Mouse (Mus musculus): ENCODE data around the gene Birc5.

DNA sequence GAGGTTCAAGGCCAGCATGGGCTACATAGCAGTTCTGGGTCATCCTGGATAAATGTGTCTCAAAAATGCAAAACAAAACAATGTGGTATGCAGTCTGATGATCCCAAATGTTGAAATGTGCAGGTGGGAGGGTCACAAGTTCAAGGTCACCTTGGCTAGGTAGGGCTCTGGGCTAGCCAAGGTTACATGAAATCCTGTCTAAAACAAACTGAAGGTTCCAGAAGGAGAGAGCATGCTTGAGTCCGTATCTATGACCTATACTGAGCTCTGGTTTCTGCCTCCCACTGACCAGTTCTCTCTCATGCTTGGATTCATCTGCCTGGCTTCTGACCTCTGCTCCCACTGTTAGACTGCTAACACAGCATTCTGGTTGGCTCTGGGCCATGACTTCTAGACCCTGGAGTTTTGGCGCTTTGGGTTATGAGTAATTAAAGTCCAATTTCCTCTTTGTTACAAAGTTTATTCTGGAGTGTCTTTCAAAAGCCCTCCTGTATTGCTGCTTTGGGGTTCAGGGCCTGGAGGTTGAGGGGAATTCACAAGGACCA, 19.3 kb upstream of the Birc5 start:
- TF ChIP-seq CTCF (IDR thresholded peaks at IDR 0.05; ENCODE audit: low read depth) (no peak), EP300 (optimal IDR thresholded peaks at IDR 0.05) (no peak)

Measured in stomach, postnatal 0 days (tissue).